Mouse (Mus musculus) layer of hippocampus, postnatal 36 days (tissue): ENCODE measurements at regions not wholly inside any gene's neighbourhood (a gene's known extent, or its start where the extent isn't known, plus 50 kb on each side); places are given as distances from the start of the nearest gene placed in this dataset.

Experiments used
- DNase-seq, 2 experiments: peaks; one replicate each; pipeline ENCODE4 v3.0.0; 2022

- peak in 1 of 2 experiments; percentile 3 for DNase-seq
Observed at GRCm38 (mm10) chr5:6103107-6103506, 354.0 kb upstream of the Steap1 start.
